Mouse (Mus musculus): ENCODE data around the gene Ola1.

The Ola1 gene

GRCm38 (mm10) chr2:73063911-73064619 is 154.7 kb downstream of the Ola1 start:
- no peak for DNase-seq (ENCODE audit: low spot score)

- no peak for DNase-seq (ENCODE audit: low spot score)
Measured at GRCm38 (mm10) chr2:73060259-73060585, 158.5 kb downstream of the Ola1 start.

- DNase-seq (ENCODE audit: low spot score) = no peak
Measured at GRCm38 (mm10) chr2:73059550-73060258, 159.0 kb downstream of the Ola1 start.

GRCm38 (mm10) chr2:73058344-73058743 is 160.4 kb downstream of the Ola1 start:
- DNase-seq (ENCODE audit: low spot score) = no peak

- DNase-seq (ENCODE audit: low spot score) = no peak
Measured at GRCm38 (mm10) chr2:73057589-73057988, 161.1 kb downstream of the Ola1 start.

GRCm38 (mm10) chr2:73056090-73056956 is 162.4 kb downstream of the Ola1 start:
- no peak for DNase-seq (ENCODE audit: low spot score)

GRCm38 (mm10) chr2:73053791-73054490 is 164.8 kb downstream of the Ola1 start:
- no peak for DNase-seq (ENCODE audit: low spot score)

- DNase-seq (ENCODE audit: low spot score) = no peak
Measured at GRCm38 (mm10) chr2:73050401-73050800, 168.3 kb downstream of the Ola1 start.

- DNase-seq (ENCODE audit: low spot score) = no peak
Measured at GRCm38 (mm10) chr2:73049977-73050376, 168.7 kb downstream of the Ola1 start.

GRCm38 (mm10) chr2:73049001-73049684 is 169.6 kb downstream of the Ola1 start:
- DNase-seq (ENCODE audit: low spot score) = no peak

- DNase-seq (ENCODE audit: low spot score) = no peak
Measured at GRCm38 (mm10) chr2:73047061-73047741, 171.5 kb downstream of the Ola1 start.

GRCm38 (mm10) chr2:73046576-73046975 is 172.1 kb downstream of the Ola1 start:
- no peak for DNase-seq (ENCODE audit: low spot score)

- DNase-seq (ENCODE audit: low spot score) = no peak
Measured at GRCm38 (mm10) chr2:73045505-73045904, 173.2 kb downstream of the Ola1 start.
